Mouse (Mus musculus): ENCODE data around the gene Cenpc1.

DNA sequence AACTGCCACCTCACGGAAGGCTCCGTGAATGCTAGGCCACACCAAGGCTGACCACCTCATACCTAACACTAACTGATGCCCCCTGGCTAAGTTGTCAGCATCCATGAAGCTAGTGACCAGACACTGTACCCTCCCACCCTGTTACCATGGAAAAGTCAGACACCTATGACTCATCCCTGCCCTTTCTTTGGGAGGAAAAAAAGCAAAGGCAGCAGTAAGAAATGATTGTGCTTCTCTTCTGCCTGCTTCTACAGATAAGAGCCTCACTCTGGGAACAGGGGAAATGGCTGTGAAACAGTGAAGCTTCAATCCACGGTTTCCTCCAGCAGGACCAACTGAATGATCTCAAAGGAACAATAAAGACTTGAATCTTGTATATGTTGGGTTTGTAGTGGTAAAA is 3.1 kb upstream of the Cenpc1 start:
- TF ChIP-seq MAFK (IDR thresholded peaks at IDR 0.05; ENCODE audit: insufficient replicate concordance, low read length) (no peak), CTCF (conservative IDR thresholded peaks at IDR 0.05 in 1 of 2, IDR thresholded peaks at IDR 0.05 in 1 of 2; ENCODE audit: low read depth in 2 of 2, low read length in 2 of 2) (no peak), BHLHE40 (IDR thresholded peaks at IDR 0.05; ENCODE audit: low read depth, low read length) (no peak), E2F4 (IDR thresholded peaks at IDR 0.05; ENCODE audit: insufficient replicate concordance, low read depth, low read length) (no peak), EP300 (IDR thresholded peaks at IDR 0.05; ENCODE audit: low read length) (no peak), ZNF384 (IDR thresholded peaks at IDR 0.05; ENCODE audit: low read depth, low read length) (no peak), POLR2A (IDR thresholded peaks at IDR 0.05; ENCODE audit: low read depth, low read length) (no peak), MAX (IDR thresholded peaks at IDR 0.05; ENCODE audit: low read length) (no peak), MAZ (IDR thresholded peaks at IDR 0.05; ENCODE audit: low read depth, low read length) (no peak), POLR2AphosphoS2 (IDR thresholded peaks at IDR 0.05; ENCODE audit: low read depth, low read length) (no peak), USF1 (IDR thresholded peaks at IDR 0.05; ENCODE audit: low read depth, low read length) (no peak), CHD1 (IDR thresholded peaks at IDR 0.05; ENCODE audit: low read depth, low read length) (no peak)

Data from CH12.LX (cell line).